Mouse (Mus musculus) inflammation-experienced regulatory T-cells, adult 16 weeks (primary cell): ENCODE results near the gene 6030468B19Rik. TPM values are rescaled to one million over a fixed set of nuclear protein-coding genes. Genes with fewer than 3 reads are reported as not detected.

Experiments used
- polyA plus RNA-seq: library from polyadenylated mRNA; unstranded; fragments of 100-300 nt; shearing (Covaris generic); gene quantifications from one replicate; pipeline ENCODE4 v1.2.1, GENCODE M21; 2017

6030468B19Rik gene
- 0.55 TPM for polyA plus RNA-seq

GRCm38 (mm10) chr11:117797511-117798159, at the start of gene 6030468B19Rik:
6030468B19Rik (plus strand) TSS chr11:117797660.

GRCm38 (mm10) chr11:117781993-117782704, 15.3 kb upstream of the 6030468B19Rik start, which contains the start of the genes Tmc8 and Tmc6:
Tmc8 (plus strand) TSS chr11:117782076.
Tmc6 (minus strand) TSS chr11:117782198.

GRCm38 (mm10) chr11:117809407-117810311, 12.2 kb downstream of the 6030468B19Rik start, which contains the start of the genes Gm20708 and Syngr2:
Gm20708 (plus strand) TSS chr11:117809668.
Syngr2 (plus strand) TSS chr11:117809668.

GRCm38 (mm10) chr11:117825333-117826101, 28.1 kb downstream of the 6030468B19Rik start, which contains the start of the genes Afmid and Tk1:
Afmid (plus strand) TSS chr11:117825924.
Tk1 (minus strand) TSS chr11:117826092.

GRCm38 (mm10) chr11:117848985-117849671, 51.7 kb downstream of the 6030468B19Rik start, which contains the start of gene Birc5:
Birc5 (plus strand) TSS chr11:117849251.

Other genes starting within 250 kb of the 6030468B19Rik start
- 9.7 TPM for gene Tnrc6c, start 143.4 kb upstream of the 6030468B19Rik start, polyA plus RNA-seq
- gene Tmc8, start 15.6 kb upstream of the 6030468B19Rik start, polyA plus RNA-seq = 137 TPM
- gene Tmc6, start 15.5 kb upstream of the 6030468B19Rik start, polyA plus RNA-seq = 162 TPM
- 2.3 TPM for gene Gm20708, start 12.0 kb downstream of the 6030468B19Rik start, polyA plus RNA-seq
- gene Syngr2, start 12.0 kb downstream of the 6030468B19Rik start, polyA plus RNA-seq = 209 TPM
- 26.0 TPM for gene Afmid, start 28.3 kb downstream of the 6030468B19Rik start, polyA plus RNA-seq
- 39.1 TPM for gene Tk1, start 28.4 kb downstream of the 6030468B19Rik start, polyA plus RNA-seq
- gene Birc5, start 51.6 kb downstream of the 6030468B19Rik start, polyA plus RNA-seq = 23.7 TPM
- gene Tmem235, start 63.1 kb downstream of the 6030468B19Rik start, polyA plus RNA-seq = not detected
- 24.6 TPM for gene Tha1, start 75.8 kb downstream of the 6030468B19Rik start, polyA plus RNA-seq
- gene Socs3, start 172.4 kb downstream of the 6030468B19Rik start, polyA plus RNA-seq = 110 TPM
- 41.1 TPM for gene Pgs1, start 188.6 kb downstream of the 6030468B19Rik start, polyA plus RNA-seq